Mouse (Mus musculus): ENCODE data around the gene Khdc4. TPM values are rescaled to one million over a fixed set of nuclear protein-coding genes. Genes with fewer than 3 reads are reported as not detected.
A peak's percentile ranks its signal among the peaks of the same experiment; 100 is the strongest.

The Khdc4 gene
- polyA plus RNA-seq, 1 experiment from 2014 or later: 78.9 TPM

GRCm38 (mm10) chr3:88719098-88719497, 33.5 kb downstream of the Khdc4 start:
- Histone ChIP-seq H3K4me3 (ENCODE audit: low read depth, low read length) (no peak overlapping the region), H3K36me3 (ENCODE audit: control insufficient read depth, insufficient read depth, low read length) (peaks cover 39% of the 10 kb centered on the region), H3K4me1 (replicated peaks; ENCODE audit: control insufficient read depth, insufficient read depth, low read length) (peaks cover 9% of the 10 kb centered on the region), H3K9me3 (ENCODE audit: control insufficient read depth, low read length) (no peaks in the 10 kb centered on the region), H3K4me2 (ENCODE audit: low read length) (no peak overlapping the region), H3K27ac (ENCODE audit: low read depth) (no peak overlapping the region), H3K9ac (ENCODE audit: low read length) (no peak overlapping the region), H3K27me3 (replicated peaks; ENCODE audit: control insufficient read depth, insufficient read depth, low read length) (no peaks in the 10 kb centered on the region)
- DNase-seq (ENCODE audit: low spot score): no peak
- WGBS: 83% methylated on average over 2 of the region's 2 CpGs
- ATAC-seq (replicated peaks; ENCODE audit: low FRiP score, low TSS enrichment, low read depth): no peak

- DNase-seq (ENCODE audit: low spot score) (no peak), ATAC-seq (replicated peaks; ENCODE audit: low FRiP score, low TSS enrichment, low read depth) (no peak)
- Histone ChIP-seq H3K27me3 (replicated peaks; ENCODE audit: control insufficient read depth, insufficient read depth, low read length) (no peaks in the 10 kb centered on the region), H3K4me1 (replicated peaks; ENCODE audit: control insufficient read depth, insufficient read depth, low read length) (no peaks in the 10 kb centered on the region), H3K9me3 (ENCODE audit: control insufficient read depth, low read length) (no peaks in the 10 kb centered on the region), H3K36me3 (ENCODE audit: control insufficient read depth, insufficient read depth, low read length) (no peaks in the 10 kb centered on the region), H3K9ac (ENCODE audit: low read length) (no peak overlapping the region), H3K4me2 (ENCODE audit: low read length) (no peak overlapping the region), H3K27ac (ENCODE audit: low read depth) (no peak overlapping the region), H3K4me3 (ENCODE audit: low read depth, low read length) (no peak overlapping the region)
- 60% methylated on average over 2 of the region's 2 CpGs for WGBS
Measured at GRCm38 (mm10) chr3:88736556-88736955, 51.0 kb downstream of the Khdc4 start.

GRCm38 (mm10) chr3:88738641-88739040, 53.0 kb downstream of the Khdc4 start:
- DNase-seq (ENCODE audit: low spot score): peak; percentile 65
- Histone ChIP-seq H3K4me3 (ENCODE audit: low read depth, low read length) (no peak overlapping the region), H3K4me2 (ENCODE audit: low read length) (no peak overlapping the region), H3K27ac (ENCODE audit: low read depth) (no peak overlapping the region), H3K36me3 (ENCODE audit: control insufficient read depth, insufficient read depth, low read length) (no peaks in the 10 kb centered on the region), H3K9ac (ENCODE audit: low read length) (no peak overlapping the region), H3K27me3 (replicated peaks; ENCODE audit: control insufficient read depth, insufficient read depth, low read length) (no peaks in the 10 kb centered on the region), H3K9me3 (ENCODE audit: control insufficient read depth, low read length) (no peaks in the 10 kb centered on the region), H3K4me1 (replicated peaks; ENCODE audit: control insufficient read depth, insufficient read depth, low read length) (no peaks in the 10 kb centered on the region)
- 57% methylated on average over 3 of the region's 3 CpGs for WGBS
- ATAC-seq (replicated peaks; ENCODE audit: low FRiP score, low TSS enrichment, low read depth): no peak

GRCm38 (mm10) chr3:88740147-88740546, 54.5 kb downstream of the Khdc4 start:
- 93% methylated on average over 3 of the region's 3 CpGs for WGBS
- no peak for DNase-seq (ENCODE audit: low spot score)
- H3K27ac ChIP-seq (ENCODE audit: low read depth): no peak overlapping the region
- H3K9ac ChIP-seq (ENCODE audit: low read length): no peak overlapping the region
- no peaks in the 10 kb centered on the region for H3K4me1 ChIP-seq (replicated peaks; ENCODE audit: control insufficient read depth, insufficient read depth, low read length)
- no peaks in the 10 kb centered on the region for H3K36me3 ChIP-seq (ENCODE audit: control insufficient read depth, insufficient read depth, low read length)
- H3K4me2 ChIP-seq (ENCODE audit: low read length): no peak overlapping the region
- no peaks in the 10 kb centered on the region for H3K27me3 ChIP-seq (replicated peaks; ENCODE audit: control insufficient read depth, insufficient read depth, low read length)
- no peak for ATAC-seq (replicated peaks; ENCODE audit: low FRiP score, low TSS enrichment, low read depth)
- no peaks in the 10 kb centered on the region for H3K9me3 ChIP-seq (ENCODE audit: control insufficient read depth, low read length)
- no peak overlapping the region for H3K4me3 ChIP-seq (ENCODE audit: low read depth, low read length)

- H3K27me3 ChIP-seq (replicated peaks; ENCODE audit: control insufficient read depth, insufficient read depth, low read length): no peaks in the 10 kb centered on the region
- DNase-seq (ENCODE audit: low spot score) (no peak), ATAC-seq (replicated peaks; ENCODE audit: low FRiP score, low TSS enrichment, low read depth) (no peak)
- peaks cover 13% of the 10 kb centered on the region for H3K9me3 ChIP-seq (ENCODE audit: control insufficient read depth, low read length)
- no peak overlapping the region for H3K4me2 ChIP-seq (ENCODE audit: low read length)
- H3K4me3 ChIP-seq (ENCODE audit: low read depth, low read length): no peak overlapping the region
- peaks cover 7% of the 10 kb centered on the region for H3K36me3 ChIP-seq (ENCODE audit: control insufficient read depth, insufficient read depth, low read length)
- H3K4me1 ChIP-seq (replicated peaks; ENCODE audit: control insufficient read depth, insufficient read depth, low read length): no peaks in the 10 kb centered on the region
- H3K27ac ChIP-seq (ENCODE audit: low read depth): no peak overlapping the region
- WGBS: 89% methylated on average over 9 of the region's 9 CpGs
- H3K9ac ChIP-seq (ENCODE audit: low read length): no peak overlapping the region
Measured at GRCm38 (mm10) chr3:88745534-88745933, 59.9 kb downstream of the Khdc4 start.

GRCm38 (mm10) chr3:88746139-88746870, 60.7 kb downstream of the Khdc4 start:
- Histone ChIP-seq H3K9ac (ENCODE audit: low read length) (no peak overlapping the region), H3K9me3 (ENCODE audit: control insufficient read depth, low read length) (peaks cover 13% of the 10 kb centered on the region), H3K27ac (ENCODE audit: low read depth) (0 out of 2 replicates have a peak overlapping the region, but pooled peaks have one; percentile 29), H3K4me1 (replicated peaks; ENCODE audit: control insufficient read depth, insufficient read depth, low read length) (no peaks in the 10 kb centered on the region), H3K4me3 (ENCODE audit: low read depth, low read length) (no peak overlapping the region), H3K27me3 (replicated peaks; ENCODE audit: control insufficient read depth, insufficient read depth, low read length) (no peaks in the 10 kb centered on the region), H3K4me2 (ENCODE audit: low read length) (no peak overlapping the region), H3K36me3 (ENCODE audit: control insufficient read depth, insufficient read depth, low read length) (peaks cover 7% of the 10 kb centered on the region)
- ATAC-seq (replicated peaks; ENCODE audit: low FRiP score, low TSS enrichment, low read depth): no peak
- DNase-seq (ENCODE audit: low spot score): no peak
- WGBS: 92% methylated on average over 13 of the region's 15 CpGs

GRCm38 (mm10) chr3:88746871-88747231, 61.2 kb downstream of the Khdc4 start:
- Histone ChIP-seq H3K36me3 (ENCODE audit: control insufficient read depth, insufficient read depth, low read length) (peaks cover 7% of the 10 kb centered on the region), H3K4me3 (ENCODE audit: low read depth, low read length) (no peak overlapping the region), H3K9ac (ENCODE audit: low read length) (no peak overlapping the region), H3K4me1 (replicated peaks; ENCODE audit: control insufficient read depth, insufficient read depth, low read length) (no peaks in the 10 kb centered on the region), H3K27me3 (replicated peaks; ENCODE audit: control insufficient read depth, insufficient read depth, low read length) (no peaks in the 10 kb centered on the region), H3K4me2 (ENCODE audit: low read length) (no peak overlapping the region), H3K9me3 (ENCODE audit: control insufficient read depth, low read length) (peaks cover 13% of the 10 kb centered on the region), H3K27ac (ENCODE audit: low read depth) (0 out of 2 replicates have a peak overlapping the region, but pooled peaks have one; percentile 43)
- ATAC-seq (replicated peaks; ENCODE audit: low FRiP score, low TSS enrichment, low read depth): peak; percentile 95
- WGBS: 65% methylated on average over 4 of the region's 4 CpGs
- DNase-seq (ENCODE audit: low spot score): peak; percentile 71

- ATAC-seq (replicated peaks; ENCODE audit: low FRiP score, low TSS enrichment, low read depth) (no peak; the same call in 1 of the 2 replicates), DNase-seq (ENCODE audit: low spot score) (no peak)
- no peaks in the 10 kb centered on the region for H3K36me3 ChIP-seq (ENCODE audit: control insufficient read depth, insufficient read depth, low read length)
- H3K27ac ChIP-seq (ENCODE audit: low read depth): no peak overlapping the region
- peaks cover 13% of the 10 kb centered on the region for H3K4me1 ChIP-seq (replicated peaks; ENCODE audit: control insufficient read depth, insufficient read depth, low read length)
- H3K9ac ChIP-seq (ENCODE audit: low read length): no peak overlapping the region
- no peaks in the 10 kb centered on the region for H3K27me3 ChIP-seq (replicated peaks; ENCODE audit: control insufficient read depth, insufficient read depth, low read length)
- no peak overlapping the region for H3K4me2 ChIP-seq (ENCODE audit: low read length)
- H3K4me3 ChIP-seq (ENCODE audit: low read depth, low read length): no peak overlapping the region
- no peaks in the 10 kb centered on the region for H3K9me3 ChIP-seq (ENCODE audit: control insufficient read depth, low read length)
- WGBS: 76% methylated on average over 4 of the region's 4 CpGs
Measured at GRCm38 (mm10) chr3:88754283-88754682, 68.7 kb downstream of the Khdc4 start.

- Histone ChIP-seq H3K27me3 (replicated peaks; ENCODE audit: control insufficient read depth, insufficient read depth, low read length) (no peaks in the 10 kb centered on the region), H3K4me1 (replicated peaks; ENCODE audit: control insufficient read depth, insufficient read depth, low read length) (peaks cover 13% of the 10 kb centered on the region), H3K4me3 (ENCODE audit: low read depth, low read length) (no peak overlapping the region), H3K27ac (ENCODE audit: low read depth) (peak overlapping the region; percentile 39; the same call in 1 of the 2 replicates), H3K4me2 (ENCODE audit: low read length) (no peak overlapping the region), H3K9ac (ENCODE audit: low read length) (no peak overlapping the region), H3K36me3 (ENCODE audit: control insufficient read depth, insufficient read depth, low read length) (no peaks in the 10 kb centered on the region), H3K9me3 (ENCODE audit: control insufficient read depth, low read length) (no peaks in the 10 kb centered on the region)
- ATAC-seq (replicated peaks; ENCODE audit: low FRiP score, low TSS enrichment, low read depth) (no peak), DNase-seq (ENCODE audit: low spot score) (no peak)
- 29% methylated on average over 3 of the region's 3 CpGs for WGBS
Measured at GRCm38 (mm10) chr3:88755541-88755940, 69.9 kb downstream of the Khdc4 start.
